Mouse (Mus musculus): ENCODE results near the gene Specc1. TPM values are rescaled to one million over a fixed set of nuclear protein-coding genes. Genes with fewer than 3 reads are reported as not detected.
A peak's percentile ranks its signal among the peaks of the same experiment; 100 is the strongest.

Specc1 gene
- polyA plus RNA-seq, 1 experiment from 2014 or later = 11.5 TPM

GRCm38 (mm10) chr11:62224797-62225196 lies 268.2 kb downstream of the Specc1 start:
- no peaks in the 10 kb centered on the region for H3K4me1 ChIP-seq (replicated peaks; ENCODE audit: control insufficient read depth, insufficient read depth, low read length)
- WGBS = 84% methylated on average over 4 of the region's 4 CpGs
- ATAC-seq (ENCODE audit: low FRiP score) = no peak
- DNase-seq (ENCODE audit: low spot score) = no peak
- H3K36me3 ChIP-seq (replicated peaks; ENCODE audit: control insufficient read depth, insufficient read depth) = no peaks in the 10 kb centered on the region
- no peak overlapping the region for H3K4me2 ChIP-seq (replicated peaks)
- H3K4me3 ChIP-seq (replicated peaks; ENCODE audit: low read length) = no peak overlapping the region
- no peaks in the 10 kb centered on the region for H3K9me3 ChIP-seq (ENCODE audit: control insufficient read depth, low read length)
- H3K27ac ChIP-seq = no peak overlapping the region
- H3K27me3 ChIP-seq (ENCODE audit: control insufficient read depth, insufficient read depth, low read length) = no peaks in the 10 kb centered on the region
- H3K9ac ChIP-seq = no peak overlapping the region

DNA sequence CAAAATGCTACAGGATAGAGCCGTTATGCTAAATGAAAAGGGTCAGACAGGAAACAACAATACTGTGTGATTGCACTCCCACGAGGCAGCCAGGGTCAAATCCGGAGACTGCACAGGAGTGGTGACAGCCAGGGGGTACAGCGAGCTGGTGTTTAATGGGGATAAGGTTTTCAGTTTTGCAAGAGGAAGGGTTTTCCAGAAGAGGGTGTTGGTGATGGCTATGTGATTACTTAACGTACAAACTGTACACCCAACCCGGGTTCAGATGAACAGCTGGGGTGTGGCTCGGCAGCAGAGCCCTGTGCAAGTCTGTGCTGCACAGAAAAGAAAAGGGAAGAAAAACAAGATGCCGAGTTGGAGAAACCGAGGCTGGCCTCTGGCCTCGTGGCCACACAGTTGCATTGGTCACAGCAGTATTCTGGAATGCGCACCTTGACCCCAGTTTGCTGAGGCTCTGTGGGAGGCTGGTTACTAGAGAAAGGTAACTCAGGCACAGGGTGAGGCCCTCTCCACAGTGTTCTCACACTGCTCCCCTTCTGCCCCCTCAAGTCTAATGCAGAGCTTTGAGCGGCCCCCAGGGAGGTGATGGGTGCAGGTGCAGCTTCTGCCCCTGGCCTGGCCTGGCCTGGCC lies 284.2 kb downstream of the Specc1 start:
- 77% methylated on average over 12 of the region's 12 CpGs for whole genome bisulfite sequencing

DNA sequence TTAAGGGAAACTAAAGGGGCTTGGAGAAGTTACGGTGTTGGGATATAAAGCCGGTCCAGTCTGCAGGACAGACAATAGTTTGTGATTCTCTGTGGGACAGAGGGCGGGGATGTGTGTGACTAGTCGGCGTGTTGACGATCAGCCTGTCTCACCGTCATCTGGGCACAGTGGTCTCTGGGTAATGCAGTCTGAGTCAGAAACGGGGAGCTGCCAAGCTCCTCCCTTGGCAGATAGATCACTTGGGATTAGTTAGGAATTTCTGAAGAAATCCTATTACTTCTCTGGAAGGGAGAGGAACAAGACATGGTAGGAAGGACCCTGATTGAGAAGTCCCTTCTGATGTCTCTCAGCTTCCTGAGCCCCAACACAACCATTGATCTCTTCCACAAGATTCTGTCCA lies 287.3 kb downstream of the Specc1 start:
- Histone ChIP-seq H3K27me3 (ENCODE audit: control insufficient read depth, insufficient read depth, low read length) (0 out of 2 replicates have a peak, but pooled peaks cover 4% of the 10 kb centered on the region), H3K4me1 (replicated peaks; ENCODE audit: control insufficient read depth, insufficient read depth, low read length) (no peaks in the 10 kb centered on the region), H3K4me3 (replicated peaks; ENCODE audit: low read length) (no peak overlapping the region), H3K9ac (no peak overlapping the region), H3K4me2 (replicated peaks) (no peak overlapping the region), H3K27ac (no peak overlapping the region), H3K9me3 (ENCODE audit: control insufficient read depth, low read length) (0 out of 2 replicates have a peak, but pooled peaks cover 3% of the 10 kb centered on the region), H3K36me3 (replicated peaks; ENCODE audit: control insufficient read depth, insufficient read depth) (no peaks in the 10 kb centered on the region)
- 87% methylated on average over 8 of the region's 8 CpGs for WGBS
- no peak for ATAC-seq (ENCODE audit: low FRiP score)
- no peak for DNase-seq (ENCODE audit: low spot score)

More for the DNA sequence above, 284.2 kb downstream of the Specc1 start:
- no peaks in the 10 kb centered on the region for H3K4me1 ChIP-seq (replicated peaks; ENCODE audit: control insufficient read depth, insufficient read depth, low read length)
- no peak for DNase-seq (ENCODE audit: low spot score)
- H3K4me2 ChIP-seq (replicated peaks) = no peak overlapping the region
- no peaks in the 10 kb centered on the region for H3K36me3 ChIP-seq (replicated peaks; ENCODE audit: control insufficient read depth, insufficient read depth)
- no peak overlapping the region for H3K27ac ChIP-seq
- no peaks in the 10 kb centered on the region for H3K27me3 ChIP-seq (ENCODE audit: control insufficient read depth, insufficient read depth, low read length)
- no peak overlapping the region for H3K4me3 ChIP-seq (replicated peaks; ENCODE audit: low read length)
- 0 out of 2 replicates have a peak, but pooled peaks cover 2% of the 10 kb centered on the region for H3K9me3 ChIP-seq (ENCODE audit: control insufficient read depth, low read length)
- no peak for ATAC-seq (ENCODE audit: low FRiP score)
- no peak overlapping the region for H3K9ac ChIP-seq

GRCm38 (mm10) chr11:62244471-62244870 lies 287.9 kb downstream of the Specc1 start:
- 92% methylated on average over 4 of the region's 4 CpGs for WGBS
- Histone ChIP-seq H3K36me3 (replicated peaks; ENCODE audit: control insufficient read depth, insufficient read depth) (no peaks in the 10 kb centered on the region), H3K9ac (no peak overlapping the region), H3K4me1 (replicated peaks; ENCODE audit: control insufficient read depth, insufficient read depth, low read length) (peaks cover 5% of the 10 kb centered on the region), H3K4me2 (replicated peaks) (no peak overlapping the region), H3K27me3 (ENCODE audit: control insufficient read depth, insufficient read depth, low read length) (0 out of 2 replicates have a peak, but pooled peaks cover 7% of the 10 kb centered on the region), H3K27ac (no peak overlapping the region), H3K9me3 (ENCODE audit: control insufficient read depth, low read length) (0 out of 2 replicates have a peak, but pooled peaks cover 3% of the 10 kb centered on the region), H3K4me3 (replicated peaks; ENCODE audit: low read length) (no peak overlapping the region)
- DNase-seq (ENCODE audit: low spot score) = no peak
- ATAC-seq (ENCODE audit: low FRiP score) = no peak

- WGBS = 41% methylated on average over 18 of the region's 18 CpGs
Measured at GRCm38 (mm10) chr11:62247759-62248400, 291.3 kb downstream of the Specc1 start.

GRCm38 (mm10) chr11:62248401-62249244 lies 292.1 kb downstream of the Specc1 start, which contains the start of gene Adora2b:
Gene Adora2b, plus strand, starts transcription at chr11:62248984.
- DNase-seq (ENCODE audit: low spot score) = peak; percentile 70
- no peak within 1 kb of the TSS for H3K27ac ChIP-seq
- under 1% methylated on average over 64 of the region's 69 CpGs for WGBS

More at GRCm38 (mm10) chr11:62247759-62248400, 291.3 kb downstream of the Specc1 start:
- DNase-seq (ENCODE audit: low spot score) = no peak
- no peak for ATAC-seq (ENCODE audit: low FRiP score)
- Histone ChIP-seq H3K4me2 (replicated peaks) (peak overlapping the region; percentile 99), H3K27me3 (ENCODE audit: control insufficient read depth, insufficient read depth, low read length) (peaks cover 25% of the 10 kb centered on the region), H3K4me3 (replicated peaks; ENCODE audit: low read length) (peak overlapping the region; percentile 66), H3K4me1 (replicated peaks; ENCODE audit: control insufficient read depth, insufficient read depth, low read length) (peaks cover 8% of the 10 kb centered on the region), H3K9ac (peak overlapping the region; percentile 64), H3K9me3 (ENCODE audit: control insufficient read depth, low read length) (0 out of 2 replicates have a peak, but pooled peaks cover 3% of the 10 kb centered on the region), H3K27ac (no peak overlapping the region), H3K36me3 (replicated peaks; ENCODE audit: control insufficient read depth, insufficient read depth) (no peaks in the 10 kb centered on the region)

DNA sequence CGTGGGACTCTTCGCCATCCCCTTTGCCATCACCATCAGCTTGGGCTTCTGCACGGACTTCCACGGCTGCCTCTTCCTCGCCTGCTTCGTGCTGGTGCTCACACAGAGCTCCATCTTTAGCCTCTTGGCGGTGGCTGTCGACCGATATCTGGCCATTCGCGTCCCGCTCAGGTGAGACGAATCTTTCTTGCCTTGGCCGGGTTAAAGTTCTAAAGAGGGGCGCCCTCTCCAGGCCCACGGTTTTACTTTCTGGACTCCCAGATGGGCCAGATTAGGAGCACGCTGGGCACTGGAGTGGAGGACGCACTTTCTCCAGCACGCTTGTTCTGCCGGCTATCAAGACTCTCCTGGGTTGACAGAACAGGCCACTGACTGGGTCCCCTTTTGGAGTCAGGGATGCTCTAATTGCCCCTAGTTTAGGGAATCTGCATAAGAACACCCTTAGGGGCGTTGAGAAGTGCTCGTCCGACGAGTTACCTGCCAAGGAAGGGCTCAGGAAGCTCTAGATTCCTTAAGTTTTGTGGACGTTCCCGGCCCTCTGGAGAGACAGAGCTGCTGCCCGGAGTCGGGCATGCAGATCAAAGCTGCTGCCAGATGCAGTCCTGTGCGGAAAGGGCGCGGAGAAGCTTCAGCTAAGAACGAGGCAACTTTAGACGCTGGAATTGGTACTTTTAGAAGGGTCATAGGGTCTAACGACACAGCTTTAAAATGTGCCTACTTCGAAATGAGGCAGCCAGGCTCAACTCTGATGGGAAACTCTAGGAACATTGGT lies 292.9 kb downstream of the Specc1 start:
- ATAC-seq (ENCODE audit: low FRiP score) = 0 out of 2 replicates have a peak, but pooled peaks have one; percentile 25
- Histone ChIP-seq H3K9me3 (ENCODE audit: control insufficient read depth, low read length) (0 out of 2 replicates have a peak, but pooled peaks cover 3% of the 10 kb centered on the region), H3K9ac (peak overlapping the region; percentile 64), H3K36me3 (replicated peaks; ENCODE audit: control insufficient read depth, insufficient read depth) (no peaks in the 10 kb centered on the region), H3K27ac (no peak overlapping the region), H3K4me3 (replicated peaks; ENCODE audit: low read length) (peak overlapping the region; percentile 66), H3K27me3 (ENCODE audit: control insufficient read depth, insufficient read depth, low read length) (peaks cover 25% of the 10 kb centered on the region), H3K4me1 (replicated peaks; ENCODE audit: control insufficient read depth, insufficient read depth, low read length) (peaks cover 8% of the 10 kb centered on the region), H3K4me2 (replicated peaks) (peak overlapping the region; percentile 99)
- 3% methylated on average over 35 of the region's 35 CpGs for WGBS
- peak; percentile 50 for DNase-seq (ENCODE audit: low spot score)

More at GRCm38 (mm10) chr11:62248401-62249244, 292.1 kb downstream of the Specc1 start, which contains the start of gene Adora2b:
- Histone ChIP-seq H3K4me2 (replicated peaks) (peak within 1 kb of the TSS; percentile 99), H3K9me3 (ENCODE audit: control insufficient read depth, low read length) (0 out of 2 replicates have a peak, but pooled peaks cover 3% of the 10 kb centered on the region), H3K9ac (peak within 1 kb of the TSS; percentile 64), H3K4me1 (replicated peaks; ENCODE audit: control insufficient read depth, insufficient read depth, low read length) (peaks cover 8% of the 10 kb centered on the region), H3K4me3 (replicated peaks; ENCODE audit: low read length) (peak within 1 kb of the TSS; percentile 66), H3K27me3 (ENCODE audit: control insufficient read depth, insufficient read depth, low read length) (peaks cover 25% of the 10 kb centered on the region), H3K36me3 (replicated peaks; ENCODE audit: control insufficient read depth, insufficient read depth) (no peaks in the 10 kb centered on the region)
- peak; percentile 87 for ATAC-seq (ENCODE audit: low FRiP score)

DNA sequence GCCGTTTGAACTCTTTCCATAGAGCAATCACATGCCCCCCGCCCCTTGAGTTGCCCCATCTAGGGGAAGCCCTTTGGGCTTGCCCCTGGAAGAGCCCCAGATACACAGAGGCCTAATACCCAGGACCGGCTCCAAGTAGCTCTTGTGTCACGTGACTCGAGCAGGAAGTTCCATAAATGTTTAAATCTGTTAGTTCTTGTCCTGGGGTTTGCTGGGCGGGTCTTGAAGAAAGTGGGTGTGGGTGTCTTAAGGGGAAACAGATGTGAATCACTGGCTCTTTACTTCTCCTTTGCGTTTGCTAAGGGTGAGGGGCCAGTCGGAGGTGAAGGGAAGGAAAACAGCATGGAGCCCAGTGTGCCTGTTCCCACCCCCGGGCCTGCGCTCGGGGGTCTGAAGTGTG lies 294.5 kb downstream of the Specc1 start:
- no peak for DNase-seq (ENCODE audit: low spot score)
- H3K36me3 ChIP-seq (replicated peaks; ENCODE audit: control insufficient read depth, insufficient read depth) = no peaks in the 10 kb centered on the region
- no peak for ATAC-seq (ENCODE audit: low FRiP score)
- H3K4me1 ChIP-seq (replicated peaks; ENCODE audit: control insufficient read depth, insufficient read depth, low read length) = peaks cover 8% of the 10 kb centered on the region
- peaks cover 25% of the 10 kb centered on the region for H3K27me3 ChIP-seq (ENCODE audit: control insufficient read depth, insufficient read depth, low read length)
- WGBS = 79% methylated on average over 11 of the region's 11 CpGs
- no peak overlapping the region for H3K27ac ChIP-seq
- no peaks in the 10 kb centered on the region for H3K9me3 ChIP-seq (ENCODE audit: control insufficient read depth, low read length)
- H3K9ac ChIP-seq = no peak overlapping the region
- no peak overlapping the region for H3K4me3 ChIP-seq (replicated peaks; ENCODE audit: low read length)
- peak overlapping the region; percentile 17; the same call in 1 of the 2 replicates for H3K4me2 ChIP-seq (replicated peaks)
